Mouse (Mus musculus) liver, embryonic 14.5 days (tissue): Measurements from ENCODE around the gene Rps2. TPM values are rescaled to one million over a fixed set of nuclear protein-coding genes. Genes with fewer than 3 reads are reported as not detected.

Experiments
- ATAC-seq: fragments of 200-750 bp; cut with Nextera tagmentation; 2 replicates; pipeline ENCODE4 v1.8.0; 2017; ENCODE audit warnings: moderate number of reproducible peaks, mild to moderate bottlenecking, moderate library complexity; ENCODE audit not compliant: insufficient read depth
- DNase-seq, 3 experiments: peaks; one replicate each; pipeline ENCODE4 v3.0.0-alpha.2; 2012 to 2013; ENCODE audit warnings: low read depth in 3 of 3, low spot score in 3 of 3
- H3K27ac ChIP-seq: fragments of 300-500 bp; sonication (generic); 2 replicates; pipeline ENCODE4 v1.5.1; 2014; ENCODE audit warnings: moderate library complexity, mild to moderate bottlenecking, control low read depth, inconsistent platforms
- H3K27me3 ChIP-seq: fragments of 300-500 bp; sonication (generic); 2 replicates; pipeline ENCODE4 v1.6.1; 2014; ENCODE audit warnings: mild to moderate bottlenecking, low read length, moderate library complexity; ENCODE audit not compliant: control insufficient read depth, insufficient read depth
- H3K36me3 ChIP-seq: fragments of 300-500 bp; sonication (generic); replicated peaks from 2 replicates; pipeline ENCODE4 v1.6.1; 2014; ENCODE audit warnings: low read depth; ENCODE audit not compliant: control insufficient read depth, insufficient read depth
- H3K4me1 ChIP-seq, 2 experiments: fragments of 200-500 bp in 1 of 2; fragments of 300-500 bp in 1 of 2; sonication (generic) in 1 of 2; replicated peaks; 2 replicates each; pipeline ENCODE4 v1.6.1; 2012 to 2014; ENCODE audit warnings: antibody characterized with exemption in 1 of 2, inconsistent platforms in 1 of 2, low read length in 1 of 2; ENCODE audit not compliant: control insufficient read depth in 2 of 2, insufficient read depth in 2 of 2
- H3K4me2 ChIP-seq: fragments of 300-500 bp; sonication (generic); 2 replicates; pipeline ENCODE4 v1.6.1; 2014; ENCODE audit warnings: low read depth, mild to moderate bottlenecking, control low read depth, moderate library complexity
- H3K4me3 ChIP-seq, 2 experiments: fragments of 200-500 bp in 1 of 2; fragments of 300-500 bp in 1 of 2; sonication (generic) in 1 of 2; 2 replicates each; pipeline ENCODE4 v1.5.1; 2012 to 2014; ENCODE audit warnings: low read depth in 2 of 2, low read length in 2 of 2, mild to moderate bottlenecking in 2 of 2, control low read depth in 1 of 2, inconsistent platforms in 1 of 2, moderate library complexity in 1 of 2; ENCODE audit not compliant: insufficient read depth in 1 of 2
- H3K9ac ChIP-seq: fragments of 300-500 bp; sonication (generic); replicated peaks from 2 replicates; pipeline ENCODE4 v1.6.1; 2014; ENCODE audit warnings: mild to moderate bottlenecking, control low read depth, moderate library complexity
- H3K9me3 ChIP-seq: fragments of 300-500 bp; sonication (generic); 2 replicates; pipeline ENCODE4 v1.6.1; 2016; ENCODE audit warnings: low read length, mixed read lengths; ENCODE audit not compliant: control insufficient read depth
- CTCF ChIP-seq: IDR thresholded peaks from 2 replicates; pipeline ENCODE4 v1.5.1; 2016; ENCODE audit warnings: antibody characterized with exemption, low read depth, control low read depth
- EP300 ChIP-seq: IDR thresholded peaks from 2 replicates; pipeline ENCODE4 v1.6.1; 2016; ENCODE audit warnings: antibody characterized with exemption, low read depth
- WGBS: fragments of 180-500 bp; shearing (Covaris S2); extraction: QIAGEN DNeasy Blood & Tissue Kit; methylation state at CpG from one replicate; pipeline ENCODE4 v1.1.7; 2014; ENCODE audit not compliant: insufficient replicate concordance; 5-methylcytosine and 5-hydroxymethylcytosine counted together
- polyA plus RNA-seq, 2 experiments: library from polyadenylated mRNA; depleted of rRNA in 1 of 2; stranded (reverse) in 1 of 2; unstranded in 1 of 2; fragments of >200 nt; fragmentation: Nextera tagmentation in 1 of 2; extraction: Ambion mirVana in 1 of 2; gene quantifications; 2 replicates each; pipeline versions ENCODE4 v1.2.1 to v1.2.3; 2012 to 2014

The Rps2 gene
- polyA plus RNA-seq, 2 experiments: 1,219 to 2,096 TPM

DNA sequence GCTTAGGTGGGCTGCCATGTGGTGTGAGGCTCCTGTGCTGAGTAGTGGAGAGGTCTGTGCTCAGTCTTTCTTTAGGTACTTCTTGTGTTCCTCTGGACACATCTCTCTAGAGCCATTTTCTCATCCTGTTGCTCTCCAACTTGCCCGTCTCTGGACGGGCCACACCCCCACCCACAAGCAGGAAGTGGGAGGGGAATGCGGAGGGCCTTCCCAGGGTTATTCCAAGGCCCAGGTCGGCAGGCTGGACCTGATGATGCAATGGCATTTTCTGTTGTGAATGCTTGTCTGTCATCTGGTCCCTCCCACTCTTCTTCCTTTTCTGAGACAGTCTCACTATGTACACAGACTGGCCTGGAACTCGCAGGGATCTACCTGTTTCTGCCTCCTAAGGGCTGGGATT, 45.8 kb upstream of the Rps2 start:
- 0 out of 2 replicates have a peak, but pooled peaks have one; percentile 7 for ATAC-seq
- Histone ChIP-seq H3K4me3 (no peak overlapping the region), H3K27me3 (no peaks in the 10 kb centered on the region), H3K4me2 (peak overlapping the region; percentile 96), H3K36me3 (peaks cover 6% of the 10 kb centered on the region), H3K27ac (no peak overlapping the region), H3K4me1 (peaks cover 21 to 30% of the 10 kb centered on the region in 2 experiments), H3K9me3 (no peaks in the 10 kb centered on the region), H3K9ac (peak overlapping the region; percentile 16; the same call in 1 of the 2 replicates)
- WGBS: 10% methylated on average over 5 of the region's 5 CpGs
- DNase-seq: peak in 1 of 3 experiments; percentile 47
- TF ChIP-seq CTCF: no peak
- no peak for TF ChIP-seq EP300

DNA sequence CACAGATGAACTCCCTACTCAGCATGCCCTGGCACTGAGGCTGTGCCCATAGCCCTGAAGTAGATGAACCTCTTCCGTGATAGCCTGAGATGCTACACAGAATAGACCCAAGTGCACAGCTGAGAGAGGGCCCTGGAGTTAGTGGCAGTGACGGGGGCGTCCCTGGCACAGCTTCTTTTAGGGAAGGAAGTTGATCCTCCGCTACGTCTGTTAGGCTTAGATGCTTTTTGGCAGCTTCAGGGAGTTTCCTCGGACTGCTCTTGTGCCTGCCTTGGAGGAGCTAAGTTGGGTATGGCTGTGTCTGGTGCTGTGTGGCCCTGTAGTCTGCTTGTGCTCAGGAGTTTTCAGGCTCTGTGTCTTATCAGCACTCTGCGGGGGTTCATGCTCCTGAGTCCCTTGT, 43.6 kb upstream of the Rps2 start:
- H3K9ac ChIP-seq: no peak overlapping the region
- TF ChIP-seq CTCF (no peak), EP300 (no peak)

DNA sequence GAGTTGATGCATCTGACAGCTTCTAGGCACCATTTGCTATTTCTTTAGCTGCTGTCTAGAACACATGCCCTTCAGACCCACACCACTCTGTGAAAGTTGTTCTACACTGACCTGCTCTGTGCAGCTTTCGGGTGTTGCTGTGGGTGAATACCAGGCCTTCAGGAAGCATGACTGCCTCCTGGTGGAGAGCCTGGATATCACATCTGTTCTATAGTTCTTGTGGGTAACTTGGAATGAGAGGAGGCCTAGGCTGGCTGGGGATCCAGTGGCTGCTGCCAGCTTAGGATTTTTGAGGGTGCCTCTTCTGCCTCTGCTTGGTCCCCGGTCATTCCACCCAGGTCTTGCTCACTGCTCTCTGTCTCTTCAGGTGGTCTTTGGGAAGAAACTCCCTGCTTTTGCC, 41.7 kb upstream of the Rps2 start:
- no peak overlapping the region for H3K4me3 ChIP-seq
- 54% methylated on average over 2 of the region's 2 CpGs for WGBS
- H3K9me3 ChIP-seq: no peaks in the 10 kb centered on the region
- peak; percentile 89 for TF ChIP-seq CTCF
- no peak for TF ChIP-seq EP300
- H3K36me3 ChIP-seq: peaks cover 33% of the 10 kb centered on the region
- ATAC-seq (no peak), DNase-seq (peak in 2 of 3 experiments; percentile 58 to 59)
- peaks cover 6 to 14% of the 10 kb centered on the region in 2 experiments for H3K4me1 ChIP-seq
- H3K9ac ChIP-seq: no peak overlapping the region
- no peaks in the 10 kb centered on the region for H3K27me3 ChIP-seq
- H3K4me2 ChIP-seq: no peak overlapping the region
- no peak overlapping the region for H3K27ac ChIP-seq

More for the DNA sequence above, 43.6 kb upstream of the Rps2 start:
- Histone ChIP-seq H3K27me3 (no peaks in the 10 kb centered on the region), H3K36me3 (peaks cover 21% of the 10 kb centered on the region), H3K9me3 (no peaks in the 10 kb centered on the region), H3K4me1 (peaks cover 14 to 24% of the 10 kb centered on the region in 2 experiments), H3K27ac (no peak overlapping the region), H3K4me3 (no peak overlapping the region), H3K4me2 (no peak overlapping the region)
- 54% methylated on average over 7 of the region's 7 CpGs for WGBS
- ATAC-seq (no peak), DNase-seq (no peak)

DNA sequence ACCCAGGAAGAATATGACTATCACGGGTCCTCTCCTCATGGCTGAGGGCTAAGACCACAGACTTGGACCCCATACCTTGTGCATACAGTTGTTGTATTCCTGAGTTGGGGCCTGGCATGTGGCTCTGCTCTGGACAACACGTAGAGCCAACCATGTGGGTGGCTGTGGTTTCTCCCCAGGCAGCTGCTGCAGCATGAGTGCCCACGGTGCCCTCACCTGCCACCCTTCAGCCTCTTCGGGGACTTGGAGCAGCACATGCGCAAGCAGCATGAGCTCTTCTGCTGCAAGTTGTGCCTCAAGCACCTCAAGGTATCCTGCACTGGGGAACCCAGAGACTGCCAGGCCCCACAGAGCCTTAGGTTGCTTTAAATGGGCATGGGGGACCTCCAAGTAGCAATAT, 41.0 kb upstream of the Rps2 start:
- DNase-seq (no peak), ATAC-seq (no peak)
- H3K27me3 ChIP-seq: no peaks in the 10 kb centered on the region
- TF ChIP-seq EP300: no peak
- no peak for TF ChIP-seq CTCF
- H3K27ac ChIP-seq: no peak overlapping the region
- H3K4me2 ChIP-seq: no peak overlapping the region
- 79% methylated on average over 5 of the region's 5 CpGs for WGBS
- H3K36me3 ChIP-seq: peaks cover 33% of the 10 kb centered on the region
- no peaks in the 10 kb centered on the region for H3K9me3 ChIP-seq
- no peak overlapping the region for H3K4me3 ChIP-seq
- H3K4me1 ChIP-seq: peaks cover under 1 to 8% of the 10 kb centered on the region in 2 experiments
- no peak overlapping the region for H3K9ac ChIP-seq

DNA sequence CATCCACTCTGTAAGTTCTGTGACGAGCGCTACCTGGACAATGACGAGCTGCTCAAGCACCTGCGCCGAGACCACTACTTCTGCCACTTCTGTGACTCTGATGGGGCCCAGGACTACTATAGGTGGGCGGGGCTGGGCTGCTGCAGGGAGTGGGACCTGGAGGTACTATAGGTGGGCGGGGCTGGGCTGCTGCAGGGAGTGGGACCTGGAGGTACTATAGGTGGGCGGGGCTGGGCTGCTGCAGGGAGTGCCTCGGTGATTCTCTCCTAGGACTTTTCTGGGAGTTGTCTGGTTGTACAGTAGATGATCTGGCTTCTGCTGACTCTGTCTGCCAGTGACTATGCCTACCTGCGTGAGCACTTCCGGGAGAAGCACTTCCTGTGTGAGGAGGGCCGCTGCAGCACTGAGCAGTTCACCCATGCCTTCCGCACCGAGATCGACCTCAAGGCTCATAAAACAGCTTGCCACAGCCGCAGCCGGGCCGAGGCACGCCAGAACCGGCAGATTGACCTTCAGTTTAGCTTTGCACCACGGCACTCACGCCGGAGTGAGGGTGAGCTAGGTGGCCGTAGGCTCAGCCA, 40.3 kb upstream of the Rps2 start:
- DNase-seq (no peak), ATAC-seq (peak; percentile 47; the same call in 1 of the 2 replicates)
- no peaks in the 10 kb centered on the region for H3K27me3 ChIP-seq
- WGBS: 80% methylated on average over 24 of the region's 24 CpGs
- TF ChIP-seq EP300 (no peak), CTCF (no peak)
- H3K9me3 ChIP-seq: no peaks in the 10 kb centered on the region
- H3K36me3 ChIP-seq: peaks cover 33% of the 10 kb centered on the region
- H3K4me2 ChIP-seq: no peak overlapping the region
- no peak overlapping the region for H3K9ac ChIP-seq
- no peak overlapping the region for H3K4me3 ChIP-seq
- H3K27ac ChIP-seq: no peak overlapping the region
- H3K4me1 ChIP-seq: peaks cover 0 to 2% of the 10 kb centered on the region in 2 experiments; a peak in 2 of 4 replicates
